Mouse (Mus musculus) hindbrain, embryonic 12.5 days (tissue): ENCODE data around the gene Cks1brt. TPM values are rescaled to one million over a fixed set of nuclear protein-coding genes. Genes with fewer than 3 reads are reported as not detected.
"Not testable (repeated sequence)": the region's sequence is repeated elsewhere in the genome, so short reads cannot be mapped to it uniquely, and the experiment has no call there.

Experiments
- ATAC-seq: fragments of 200-750 bp; cut with Nextera tagmentation; 2 replicates; pipeline ENCODE4 v1.8.0; 2017; ENCODE audit warnings: moderate TSS enrichment; ENCODE audit not compliant: low FRiP score
- H3K27ac ChIP-seq: fragments of 300-500 bp; sonication (generic); 2 replicates; pipeline ENCODE4 v1.5.1; 2016; ENCODE audit warnings: mild to moderate bottlenecking
- H3K27me3 ChIP-seq: fragments of 300-500 bp; sonication (generic); 2 replicates; pipeline ENCODE4 v1.6.1; 2016; ENCODE audit warnings: mild to moderate bottlenecking
- H3K36me3 ChIP-seq: fragments of 300-500 bp; sonication (generic); 2 replicates; pipeline ENCODE4 v1.6.1; 2016; ENCODE audit warnings: mild to moderate bottlenecking
- H3K4me1 ChIP-seq: fragments of 300-500 bp; sonication (generic); 2 replicates; pipeline ENCODE4 v1.6.1; 2016
- H3K4me2 ChIP-seq: fragments of 300-500 bp; sonication (generic); replicated peaks from 2 replicates; pipeline ENCODE4 v1.6.1; 2016; ENCODE audit warnings: mild to moderate bottlenecking
- H3K4me3 ChIP-seq: fragments of 300-500 bp; sonication (generic); 2 replicates; pipeline ENCODE4 v1.5.1; 2016; ENCODE audit warnings: mild to moderate bottlenecking
- H3K9ac ChIP-seq: fragments of 300-500 bp; sonication (generic); 2 replicates; pipeline ENCODE4 v1.6.1; 2016; ENCODE audit warnings: mild to moderate bottlenecking, moderate library complexity
- H3K9me3 ChIP-seq: fragments of 300-500 bp; sonication (generic); replicated peaks from 2 replicates; pipeline ENCODE4 v1.6.1; 2016; ENCODE audit warnings: mild to moderate bottlenecking
- WGBS: fragments of 180-500 bp; shearing (Covaris S2); methylation state at CpG from one replicate; pipeline ENCODE4 v1.1.7; 2016; 5-methylcytosine and 5-hydroxymethylcytosine counted together
- polyA plus RNA-seq: library from polyadenylated mRNA; unstranded; fragments of >200 nt; fragmentation: Nextera tagmentation; extraction: Ambion mirVana; gene quantifications from 2 replicates; pipeline ENCODE4 v1.2.1, GENCODE M21; 2016

Cks1brt gene
- polyA plus RNA-seq: 0.09 TPM in 1 of 2 replicates, not detected in the other

- no peak within 1 kb of the TSS for H3K9ac ChIP-seq
- no peaks in the 10 kb centered on the region for H3K27me3 ChIP-seq
- H3K27ac ChIP-seq: no peak within 1 kb of the TSS
- no peaks in the 10 kb centered on the region for H3K36me3 ChIP-seq
- peaks cover 33% of the 10 kb centered on the region for H3K9me3 ChIP-seq
- ATAC-seq: no peak
- WGBS: 91% methylated on average over 3 of the region's 3 CpGs
- no peak within 1 kb of the TSS for H3K4me3 ChIP-seq
- H3K4me1 ChIP-seq: no peaks in the 10 kb centered on the region
- H3K4me2 ChIP-seq: no peak within 1 kb of the TSS
Measured at GRCm38 (mm10) chr8:85151624-85152023, at the start of gene Cks1brt. TSS of gene Cks1brt (plus strand) at chr8:85151924.

GRCm38 (mm10) chr8:85113241-85113640, 38.5 kb upstream of the Cks1brt start:
- no peak for ATAC-seq
- WGBS: 95% methylated on average over 10 of the region's 10 CpGs
- no peak overlapping the region for H3K4me2 ChIP-seq
- no peaks in the 10 kb centered on the region for H3K9me3 ChIP-seq
- H3K27me3 ChIP-seq: no peaks in the 10 kb centered on the region
- no peak overlapping the region for H3K4me3 ChIP-seq
- peaks cover 28% of the 10 kb centered on the region for H3K36me3 ChIP-seq
- no peaks in the 10 kb centered on the region for H3K4me1 ChIP-seq
- H3K27ac ChIP-seq: no peak overlapping the region
- no peak overlapping the region for H3K9ac ChIP-seq

GRCm38 (mm10) chr8:85115501-85115900, 36.2 kb upstream of the Cks1brt start:
- H3K27me3 ChIP-seq: no peaks in the 10 kb centered on the region

GRCm38 (mm10) chr8:85116984-85117383, 34.7 kb upstream of the Cks1brt start:
- Histone ChIP-seq H3K27ac (no peak overlapping the region), H3K9me3 (no peaks in the 10 kb centered on the region), H3K36me3 (no peaks in the 10 kb centered on the region), H3K4me3 (no peak overlapping the region), H3K27me3 (no peaks in the 10 kb centered on the region), H3K4me2 (no peak overlapping the region), H3K4me1 (no peaks in the 10 kb centered on the region; the same call in 1 of the 2 replicates), H3K9ac (no peak overlapping the region)
- WGBS: 87% methylated on average over 7 of the region's 7 CpGs
- no peak for ATAC-seq

More at GRCm38 (mm10) chr8:85115501-85115900, 36.2 kb upstream of the Cks1brt start:
- Histone ChIP-seq H3K36me3 (peaks cover 13% of the 10 kb centered on the region), H3K4me3 (no peak overlapping the region), H3K27ac (no peak overlapping the region), H3K4me1 (no peaks in the 10 kb centered on the region; the same call in 1 of the 2 replicates), H3K9me3 (no peaks in the 10 kb centered on the region), H3K4me2 (no peak overlapping the region), H3K9ac (no peak overlapping the region)
- 72% methylated on average over 4 of the region's 4 CpGs for WGBS
- ATAC-seq: no peak

- peak overlapping the region; percentile 68 for H3K27ac ChIP-seq
- peak overlapping the region; percentile 59 for H3K4me3 ChIP-seq
- ATAC-seq: peak; percentile 78
- H3K4me2 ChIP-seq: peak overlapping the region; percentile 83
- H3K27me3 ChIP-seq: no peaks in the 10 kb centered on the region
- no peaks in the 10 kb centered on the region; the same call in 1 of the 2 replicates for H3K4me1 ChIP-seq
- 7% methylated on average over 37 of the region's 37 CpGs for WGBS
- H3K9ac ChIP-seq: peak overlapping the region; percentile 76
- no peaks in the 10 kb centered on the region for H3K36me3 ChIP-seq
- H3K9me3 ChIP-seq: no peaks in the 10 kb centered on the region
Measured at GRCm38 (mm10) chr8:85119052-85119981, 32.4 kb upstream of the Cks1brt start.

- not testable (repeated sequence) for H3K9ac ChIP-seq, H3K36me3 ChIP-seq, H3K4me1 ChIP-seq, H3K9me3 ChIP-seq, H3K27ac ChIP-seq, H3K27me3 ChIP-seq, H3K4me3 ChIP-seq, ATAC-seq, H3K4me2 ChIP-seq
- WGBS: 82% methylated on average over 5 of the region's 5 CpGs
Measured at GRCm38 (mm10) chr8:85120251-85120650, 31.5 kb upstream of the Cks1brt start.

- WGBS: 78% methylated on average over 3 of the region's 3 CpGs
- Histone ChIP-seq H3K36me3 (no peaks in the 10 kb centered on the region), H3K27ac (no peak within 1 kb of the TSS), H3K4me3 (no peak within 1 kb of the TSS), H3K27me3 (no peaks in the 10 kb centered on the region), H3K9me3 (no peaks in the 10 kb centered on the region), H3K9ac (no peak within 1 kb of the TSS), H3K4me2 (no peak within 1 kb of the TSS), H3K4me1 (no peaks in the 10 kb centered on the region; the same call in 1 of the 2 replicates)
- ATAC-seq: no peak
Measured at GRCm38 (mm10) chr8:85122995-85123394, 28.7 kb upstream of the Cks1brt start, which contains the start of gene Zfp791. TSS of gene Zfp791 (minus strand) at chr8:85123095.

- no peaks in the 10 kb centered on the region for H3K36me3 ChIP-seq
- H3K27ac ChIP-seq: no peak overlapping the region
- no peak overlapping the region for H3K4me3 ChIP-seq
- no peak overlapping the region for H3K9ac ChIP-seq
- H3K4me1 ChIP-seq: no peaks in the 10 kb centered on the region; the same call in 1 of the 2 replicates
- WGBS: 92% methylated on average over 8 of the region's 8 CpGs
- H3K9me3 ChIP-seq: no peaks in the 10 kb centered on the region
- no peaks in the 10 kb centered on the region for H3K27me3 ChIP-seq
- ATAC-seq: no peak
- no peak overlapping the region for H3K4me2 ChIP-seq
Measured at GRCm38 (mm10) chr8:85123691-85124090, 28.0 kb upstream of the Cks1brt start.

- no peaks in the 10 kb centered on the region for H3K4me1 ChIP-seq
- no peaks in the 10 kb centered on the region for H3K9me3 ChIP-seq
- H3K4me2 ChIP-seq: no peak overlapping the region
- no peaks in the 10 kb centered on the region for H3K36me3 ChIP-seq
- H3K9ac ChIP-seq: no peak overlapping the region
- peaks cover 9% of the 10 kb centered on the region; the same call in 1 of the 2 replicates for H3K27me3 ChIP-seq
- H3K4me3 ChIP-seq: no peak overlapping the region
- H3K27ac ChIP-seq: no peak overlapping the region
- no peak for ATAC-seq
- 100% methylated on average over 1 of the region's 1 CpGs for WGBS
Measured at GRCm38 (mm10) chr8:85132335-85132734, 19.4 kb upstream of the Cks1brt start.

- not testable (repeated sequence) for H3K9ac ChIP-seq, H3K36me3 ChIP-seq, H3K4me2 ChIP-seq, H3K4me3 ChIP-seq, H3K27ac ChIP-seq, ATAC-seq, H3K9me3 ChIP-seq, H3K27me3 ChIP-seq, H3K4me1 ChIP-seq
- 82% methylated on average over 2 of the region's 2 CpGs for WGBS
Measured at GRCm38 (mm10) chr8:85135690-85136089, 16.0 kb upstream of the Cks1brt start.

GRCm38 (mm10) chr8:85142516-85142915, 9.2 kb upstream of the Cks1brt start:
- H3K9ac ChIP-seq: no peak overlapping the region
- WGBS: 89% methylated on average over 4 of the region's 4 CpGs
- peaks cover 6% of the 10 kb centered on the region for H3K9me3 ChIP-seq
- H3K4me2 ChIP-seq: no peak overlapping the region
- no peaks in the 10 kb centered on the region for H3K27me3 ChIP-seq
- H3K27ac ChIP-seq: no peak overlapping the region
- no peaks in the 10 kb centered on the region for H3K36me3 ChIP-seq
- H3K4me3 ChIP-seq: no peak overlapping the region
- no peak for ATAC-seq
- H3K4me1 ChIP-seq: no peaks in the 10 kb centered on the region

- no peaks in the 10 kb centered on the region for H3K27me3 ChIP-seq
- H3K9me3 ChIP-seq: peaks cover 3% of the 10 kb centered on the region; the same call in 1 of the 2 replicates
- no peak overlapping the region for H3K27ac ChIP-seq
- no peak for ATAC-seq
- 35% methylated on average over 14 of the region's 14 CpGs for WGBS
- no peak overlapping the region for H3K4me3 ChIP-seq
- H3K4me1 ChIP-seq: no peaks in the 10 kb centered on the region
- H3K36me3 ChIP-seq: no peaks in the 10 kb centered on the region
- H3K4me2 ChIP-seq: no peak overlapping the region
- no peak overlapping the region for H3K9ac ChIP-seq
Measured at GRCm38 (mm10) chr8:85171291-85171690, 19.6 kb downstream of the Cks1brt start.
